Mouse (Mus musculus): ENCODE measurements at regions not wholly inside any gene's neighbourhood (a gene's known extent, or its start where the extent isn't known, plus 50 kb on each side); places are given as distances from the start of the nearest gene placed in this dataset.

- no peak for TF ChIP-seq GATA1 (IDR thresholded peaks at IDR 0.05; ENCODE audit: borderline replicate concordance, low read length)
- no peak for TF ChIP-seq FLI1 (IDR thresholded peaks at IDR 0.05; ENCODE audit: low read length)
Measured at GRCm38 (mm10) chr4:37445268-37445667, 493.7 kb upstream of the Lingo2 start.
